Mouse (Mus musculus) embryonic facial prominence, embryonic 15.5 days (tissue): ENCODE measurements around the gene Gfm1. TPM values are rescaled to one million over a fixed set of nuclear protein-coding genes. Genes with fewer than 3 reads are reported as not detected.

Experiments
- ATAC-seq: fragments of 200-750 bp; cut with Nextera tagmentation; 2 replicates; pipeline ENCODE4 v1.8.0; 2017; ENCODE audit warnings: low read depth, moderate TSS enrichment; ENCODE audit not compliant: insufficient number of reproducible peaks, low FRiP score, low TSS enrichment
- H3K27ac ChIP-seq: fragments of 300-500 bp; sonication (generic); replicated peaks from 2 replicates; pipeline ENCODE4 v1.5.1; 2015; ENCODE audit warnings: mild to moderate bottlenecking, inconsistent platforms
- H3K27me3 ChIP-seq: fragments of 300-500 bp; sonication (generic); 2 replicates; pipeline ENCODE4 v1.6.1; 2015; ENCODE audit warnings: inconsistent platforms
- H3K36me3 ChIP-seq: fragments of 300-500 bp; sonication (generic); 2 replicates; pipeline ENCODE4 v1.6.1; 2015; ENCODE audit warnings: mild to moderate bottlenecking, inconsistent platforms
- H3K4me1 ChIP-seq: fragments of 300-500 bp; sonication (generic); 2 replicates; pipeline ENCODE4 v1.6.1; 2015; ENCODE audit warnings: inconsistent platforms
- H3K4me2 ChIP-seq: fragments of 300-500 bp; sonication (generic); replicated peaks from 2 replicates; pipeline ENCODE4 v1.6.1; 2015; ENCODE audit warnings: mild to moderate bottlenecking, inconsistent platforms
- H3K4me3 ChIP-seq: fragments of 300-500 bp; sonication (generic); replicated peaks from 2 replicates; pipeline ENCODE4 v1.5.1; 2015; ENCODE audit warnings: mild to moderate bottlenecking, inconsistent platforms
- H3K9ac ChIP-seq: fragments of 300-500 bp; sonication (generic); 2 replicates; pipeline ENCODE4 v1.6.1; 2015; ENCODE audit warnings: inconsistent platforms
- H3K9me3 ChIP-seq: fragments of 300-500 bp; sonication (generic); replicated peaks from 2 replicates; pipeline ENCODE4 v1.6.1; 2016; ENCODE audit warnings: inconsistent platforms
- WGBS: fragments of 180-500 bp; shearing (Covaris S2); methylation state at CpG from one replicate; pipeline ENCODE4 v1.1.7; 2015; 5-methylcytosine and 5-hydroxymethylcytosine counted together
- polyA plus RNA-seq: library from polyadenylated mRNA; unstranded; fragments of >200 nt; fragmentation: Nextera tagmentation; extraction: Ambion mirVana; gene quantifications from 2 replicates; pipeline ENCODE4 v1.2.1, GENCODE M21; 2015

Gene Gfm1
- polyA plus RNA-seq, 1 experiment from 2014 or later = 40.2 TPM

DNA sequence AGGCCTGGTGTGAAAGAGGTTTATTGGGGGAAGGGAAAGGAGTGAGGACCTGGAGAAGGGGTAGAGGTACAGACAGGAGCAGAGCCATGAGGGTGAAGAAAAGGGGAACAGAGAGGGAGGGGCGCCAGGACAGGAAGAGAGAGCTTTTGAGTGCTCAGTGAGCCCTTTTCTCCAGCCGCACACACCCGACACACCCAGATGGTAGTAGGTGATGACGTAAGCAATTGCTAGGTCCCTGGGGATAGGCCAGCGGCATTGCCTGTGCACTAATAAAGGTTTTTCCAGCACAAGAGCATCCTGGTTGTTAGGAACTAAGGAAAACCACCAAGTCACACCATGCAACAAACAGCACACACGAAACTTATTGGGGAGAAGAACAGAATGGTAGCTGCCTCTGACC is 94.9 kb downstream of the Gfm1 start:
- no peak for ATAC-seq
- H3K4me3 ChIP-seq = no peak overlapping the region
- no peaks in the 10 kb centered on the region for H3K9me3 ChIP-seq
- H3K4me1 ChIP-seq = no peaks in the 10 kb centered on the region
- no peak overlapping the region for H3K4me2 ChIP-seq
- WGBS = 69% methylated on average over 6 of the region's 6 CpGs
- H3K9ac ChIP-seq = no peak overlapping the region
- H3K36me3 ChIP-seq = no peaks in the 10 kb centered on the region
- H3K27me3 ChIP-seq = peaks cover 6% of the 10 kb centered on the region; the same call in 1 of the 2 replicates
- no peak overlapping the region for H3K27ac ChIP-seq

Other genes with a start within 250 kb of the Gfm1 start
- 38.1 and 59.7 TPM in 2 replicates for gene Mlf1, start 56.0 kb upstream of the Gfm1 start, polyA plus RNA-seq
- not detected in 2 replicates for gene Gm17402, start 54.9 kb upstream of the Gfm1 start, polyA plus RNA-seq
- 99.1 and 109 TPM in 2 replicates for gene Lxn, start 33.8 kb downstream of the Gfm1 start, polyA plus RNA-seq
- gene Rarres1, start 85.4 kb downstream of the Gfm1 start, polyA plus RNA-seq = 8.1 and 8.2 TPM in 2 replicates
- 57.5 and 59.6 TPM in 2 replicates for gene Mfsd1, start 152.6 kb downstream of the Gfm1 start, polyA plus RNA-seq